8 mouse cellular contexts compared by ENCODE assay signal in genomic region chr2:127551078-127551477, GRCm38 (mm10). TPM values are rescaled to one million over a fixed set of nuclear protein-coding genes. Genes with fewer than 3 reads are reported as not detected.
A peak's percentile ranks its signal among the peaks of the same experiment; 100 is the strongest.
DNase-seq lines count a peak whose midpoint lies in the region; ATAC-seq lines count a peak whose summit lies in the region.

No protein-coding gene starts in this region.

- DNase-seq in layer of hippocampus, adult 11-12 months (ENCODE audit: low spot score): peak; percentile 60
- no peak for DNase-seq in layer of hippocampus, adult 9-11 months
- peak; percentile 6 for DNase-seq in R1 (ENCODE audit: low read depth, low spot score)
- DNase-seq in cerebellum, postnatal 36 days: peak; percentile 82 to 86
- DNase-seq in layer of hippocampus, adult 9-10 months (ENCODE audit: low spot score): peak; percentile 32
- DNase-seq in urinary bladder, adult 2 months (ENCODE audit: low spot score): no peak
- no peak for DNase-seq in heart, postnatal 36 days

- ATAC-seq in megakaryocyte, adult 5-6 weeks (ENCODE audit: poor library complexity, severe bottlenecking): no peak

- intact Hi-C loops in heart, postnatal 36 days (cut with DNase I): loop anchor here (2.0 kb wide), 1 partner anchor 44 kb away; no protein-coding TSS in a partner anchor

RNA-seq across cellular contexts. Expression of gene Prom2, which starts 9.8 kb away (rescaled TPM):
- not detected in 2 replicates for total RNA-seq in megakaryocyte, adult 5-6 weeks (2015)
- total RNA-seq in megakaryocyte, adult 5-6 weeks (2017): 0.12 TPM in 1 of 2 replicates, not detected in the other
- 112 and 118 TPM in 2 replicates for polyA plus RNA-seq in urinary bladder, adult 2 months (2012; rRNA removed)
- total RNA-seq in heart, postnatal 36 days (2021): under 1 TPM in 1 of 2 experiments, not detected in 1; 0.81 TPM

RNA-seq across cellular contexts. Expression of gene Kcnip3, which starts 29.2 kb away (rescaled TPM):
- total RNA-seq in megakaryocyte, adult 5-6 weeks (2015): 3.5 and 3.6 TPM in 2 replicates
- total RNA-seq in megakaryocyte, adult 5-6 weeks (2017): 0.62 and 2.2 TPM in 2 replicates
- polyA plus RNA-seq in urinary bladder, adult 2 months (2012; rRNA removed): 4.2 and 4.8 TPM in 2 replicates
- total RNA-seq in heart, postnatal 36 days (2021): 1 to 10 TPM in 1 of 2 experiments, under 1 TPM in 1; 0.94 to 1.9 TPM

RNA-seq across cellular contexts. Expression of gene Zfp661, which starts 35.8 kb away (rescaled TPM):
- total RNA-seq in megakaryocyte, adult 5-6 weeks (2015): 1.1 TPM in 2 replicates
- 1.1 and 2.1 TPM in 2 replicates for total RNA-seq in megakaryocyte, adult 5-6 weeks (2017)
- polyA plus RNA-seq in urinary bladder, adult 2 months (2012; rRNA removed): 5.5 and 5.9 TPM in 2 replicates
- 1 to 10 TPM; 1.3 to 1.6 TPM for total RNA-seq in heart, postnatal 36 days (2021)

RNA-seq across cellular contexts. Expression of gene Mrps5, which starts 35.9 kb away (rescaled TPM):
- 10.4 and 15.7 TPM in 2 replicates for total RNA-seq in megakaryocyte, adult 5-6 weeks (2015)
- 34.3 and 42.3 TPM in 2 replicates for total RNA-seq in megakaryocyte, adult 5-6 weeks (2017)
- 57.9 and 68.3 TPM in 2 replicates for polyA plus RNA-seq in urinary bladder, adult 2 months (2012; rRNA removed)
- total RNA-seq in heart, postnatal 36 days (2021): 10 to 100 TPM; 95.9 to 98.5 TPM

Comparison
In these comparisons a context has a peak if more than half of its experiments do, and no peak if none do; other contexts are left out.
1. DNase-seq: peak in layer of hippocampus, adult 11-12 months (single experiment), R1 (single experiment), cerebellum, postnatal 36 days (2 of 2) and layer of hippocampus, adult 9-10 months (single experiment); none in layer of hippocampus, adult 9-11 months (single experiment), urinary bladder, adult 2 months (single experiment) and heart, postnatal 36 days (0 of 2).